Mouse (Mus musculus): ENCODE measurements around the gene Sptb. TPM values are rescaled to one million over a fixed set of nuclear protein-coding genes. Genes with fewer than 3 reads are reported as not detected.
A peak's percentile ranks its signal among the peaks of the same experiment; 100 is the strongest.

Sptb gene
- total RNA-seq, 2 experiments from 2014 or later: 121 to 125 TPM

GRCm38 (mm10) chr12:76541879-76542278, 168.5 kb downstream of the Sptb start:
- no peak for DNase-seq

DNA sequence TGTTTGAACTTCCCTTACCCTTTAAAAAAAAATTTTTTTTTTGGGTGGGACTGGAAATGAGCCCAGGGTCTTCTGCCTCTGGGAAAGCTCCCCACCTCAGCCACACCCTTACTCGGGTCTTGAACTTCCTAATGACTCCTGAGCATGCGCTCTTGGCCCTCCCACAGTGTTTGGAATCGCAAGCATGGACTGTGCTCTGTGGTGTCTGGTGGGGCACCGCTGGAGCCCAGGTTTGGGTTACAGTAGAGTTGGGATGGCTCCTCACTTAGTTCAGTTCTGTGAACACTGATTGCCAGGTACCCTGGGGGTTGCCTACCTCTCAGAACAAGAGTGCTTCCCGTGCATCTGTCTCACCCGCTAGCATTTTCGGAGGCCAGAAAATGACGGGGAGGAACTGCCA, 168.9 kb downstream of the Sptb start:
- no peak for DNase-seq

DNA sequence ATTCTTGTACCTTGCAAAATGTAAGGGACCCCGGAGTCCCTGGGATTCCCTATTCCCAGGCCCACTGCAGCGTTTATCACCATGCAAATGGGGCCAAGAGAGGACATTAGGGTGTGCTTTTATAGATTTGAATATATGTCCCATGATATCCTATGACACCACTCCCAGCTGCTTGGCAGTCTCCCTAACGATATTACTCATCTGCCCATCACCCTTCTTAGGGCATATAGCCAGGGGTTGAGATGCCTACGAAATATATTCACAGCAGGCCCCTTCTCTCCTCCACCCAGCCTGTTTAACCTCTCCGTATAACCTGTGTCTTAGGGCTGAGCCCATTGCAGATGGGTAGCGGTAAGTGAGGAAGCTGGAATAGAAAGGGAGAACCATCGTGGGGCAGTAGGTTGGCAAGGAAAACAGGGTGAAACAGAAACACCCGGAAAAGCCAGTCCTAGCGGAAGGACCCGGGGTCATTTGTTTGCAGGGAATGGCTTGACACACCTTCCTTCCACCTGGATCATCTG, 169.6 kb downstream of the Sptb start:
- DNase-seq: no peak

DNA sequence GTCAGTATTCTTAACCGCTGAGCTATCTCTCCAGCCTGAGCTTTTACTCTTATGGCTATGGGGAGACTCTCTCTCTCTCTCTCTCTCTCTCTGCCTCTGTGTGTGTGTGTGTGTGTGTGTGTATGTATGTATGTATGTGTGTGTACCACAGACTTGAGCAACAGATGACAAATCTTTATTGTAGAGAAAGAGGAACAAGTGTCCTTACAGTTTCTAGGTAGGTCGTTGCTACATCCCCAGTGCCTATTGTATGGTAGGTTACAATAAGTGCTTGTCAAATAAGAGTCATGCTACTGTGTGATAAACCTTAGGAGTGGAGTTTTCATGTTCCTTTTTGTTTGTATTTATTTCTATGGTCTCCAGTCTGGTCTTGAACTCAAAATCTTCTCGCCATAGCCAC, 170.2 kb downstream of the Sptb start:
- no peak for DNase-seq

- peak; percentile 77 for DNase-seq
These were observed 172.9 kb downstream of the Sptb start for GRCm38 (mm10) chr12:76537434-76537833.

DNA sequence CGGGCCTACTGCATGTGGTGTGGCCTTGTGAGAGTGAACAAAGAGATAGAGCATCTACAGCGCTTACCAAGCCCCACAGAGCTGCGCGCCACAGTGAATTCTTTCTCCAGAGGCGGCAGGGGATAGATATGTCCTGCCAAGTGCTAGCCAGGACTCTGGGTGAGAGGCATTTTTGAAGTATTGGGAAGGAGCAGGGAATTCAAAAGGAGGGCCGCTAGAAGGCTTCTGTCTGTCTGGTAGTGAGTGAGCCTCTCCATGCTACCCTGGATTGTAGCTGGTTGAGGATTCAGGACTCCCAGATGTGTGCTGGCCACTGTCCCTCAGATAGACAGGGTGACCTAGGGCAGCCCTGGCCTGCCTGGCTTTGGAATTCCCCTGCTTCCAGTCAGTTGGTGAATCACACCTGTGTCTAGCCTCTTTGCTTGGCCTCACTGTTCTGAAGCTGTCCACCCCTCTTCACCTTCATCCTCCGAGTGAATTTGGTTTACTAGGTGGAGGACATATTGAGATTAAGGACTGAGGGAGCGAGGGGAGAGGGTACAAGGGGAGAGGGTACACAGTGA, 173.7 kb downstream of the Sptb start:
- DNase-seq: no peak

DNA sequence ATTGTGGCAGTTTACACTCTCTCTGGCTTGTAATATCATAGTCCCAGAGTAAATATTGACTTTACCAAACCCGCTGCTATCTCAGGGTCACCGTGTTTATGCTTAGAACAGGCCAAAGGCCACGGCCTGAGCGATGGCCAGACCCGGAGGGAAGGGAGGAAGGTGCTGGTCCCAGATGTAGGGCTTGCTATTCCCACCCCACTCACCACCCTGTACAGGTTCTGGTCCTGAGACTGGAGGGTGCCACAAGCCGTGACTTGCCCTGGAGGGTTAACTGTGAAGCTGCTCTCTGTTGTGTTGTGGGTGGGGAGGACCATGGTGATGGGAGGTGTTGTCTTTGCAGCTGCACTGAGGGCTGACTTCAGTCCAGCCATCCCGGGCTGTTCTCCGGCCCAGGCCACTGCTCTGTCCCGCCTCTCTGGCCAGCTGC, 174.9 kb downstream of the Sptb start:
- DNase-seq: peak; percentile 65

GRCm38 (mm10) chr12:76534641-76535283, 175.6 kb downstream of the Sptb start:
- no peak for DNase-seq

- no peak for DNase-seq
These were observed 176.1 kb downstream of the Sptb start for GRCm38 (mm10) chr12:76534233-76534632.

DNA sequence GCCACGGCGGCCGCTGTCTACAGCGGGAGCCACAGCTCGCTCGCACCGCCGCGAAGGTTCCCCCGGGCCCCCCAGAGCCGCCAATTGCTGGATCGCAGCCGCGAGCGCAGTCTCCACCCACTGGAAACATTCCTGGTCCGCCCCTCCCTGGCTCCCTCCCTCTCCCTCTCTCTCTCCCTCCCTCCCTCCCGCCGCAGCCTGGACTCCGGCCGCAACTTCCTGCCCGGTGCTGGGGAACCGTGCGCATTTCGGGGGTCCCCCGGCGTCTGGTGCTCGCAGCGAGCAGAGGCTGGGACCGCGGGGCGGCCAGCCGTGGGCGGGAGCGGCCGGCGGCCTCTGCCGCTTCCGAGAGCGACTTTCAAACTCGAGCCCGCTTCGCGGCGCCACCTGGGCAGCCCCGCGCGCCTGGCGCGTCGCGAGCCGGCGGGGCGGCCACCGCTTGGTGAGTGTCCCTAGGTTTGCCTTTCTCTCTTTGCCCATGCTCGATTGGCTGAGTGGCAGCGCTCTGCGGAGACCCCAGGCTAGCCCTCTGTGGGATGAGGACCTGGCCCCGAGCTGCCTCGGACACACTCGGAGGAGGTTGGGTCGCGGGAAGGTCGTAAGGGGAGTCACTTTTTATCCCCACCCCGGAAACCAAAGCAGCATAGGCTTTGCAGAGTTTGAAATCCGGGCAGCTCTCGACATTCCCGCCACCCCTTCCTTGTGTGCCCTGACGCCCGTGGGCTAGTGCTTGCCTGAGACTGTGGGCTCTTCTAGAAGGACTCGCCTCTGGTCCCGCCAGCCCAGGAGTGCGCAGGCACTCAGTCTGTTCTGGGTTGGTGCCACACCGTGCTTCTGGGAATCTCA, 176.7 kb downstream of the Sptb start:
- DNase-seq: peak; percentile 77

DNA sequence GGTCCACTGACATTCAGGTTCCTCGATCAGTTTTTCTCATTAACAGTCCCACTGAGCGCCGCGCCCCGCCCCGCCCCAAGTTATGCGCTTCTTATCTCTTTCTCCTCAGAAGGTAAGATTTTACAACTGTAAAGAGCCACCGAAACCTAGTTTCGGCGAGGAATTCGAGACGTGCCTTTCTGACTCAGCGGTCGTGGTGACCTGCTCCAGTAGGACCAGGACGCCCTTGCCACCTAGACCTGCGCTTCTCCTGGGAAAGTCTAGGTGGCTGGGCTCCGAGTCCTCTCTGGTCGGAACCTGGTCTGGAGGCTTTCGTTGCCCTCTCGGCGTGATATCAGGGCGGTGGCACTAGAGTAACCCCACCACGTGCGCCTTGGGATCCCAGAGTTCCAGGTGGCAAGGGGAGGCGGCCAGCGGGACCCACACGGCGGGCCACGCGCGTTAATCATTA, 177.4 kb downstream of the Sptb start:
- DNase-seq: no peak

DNA sequence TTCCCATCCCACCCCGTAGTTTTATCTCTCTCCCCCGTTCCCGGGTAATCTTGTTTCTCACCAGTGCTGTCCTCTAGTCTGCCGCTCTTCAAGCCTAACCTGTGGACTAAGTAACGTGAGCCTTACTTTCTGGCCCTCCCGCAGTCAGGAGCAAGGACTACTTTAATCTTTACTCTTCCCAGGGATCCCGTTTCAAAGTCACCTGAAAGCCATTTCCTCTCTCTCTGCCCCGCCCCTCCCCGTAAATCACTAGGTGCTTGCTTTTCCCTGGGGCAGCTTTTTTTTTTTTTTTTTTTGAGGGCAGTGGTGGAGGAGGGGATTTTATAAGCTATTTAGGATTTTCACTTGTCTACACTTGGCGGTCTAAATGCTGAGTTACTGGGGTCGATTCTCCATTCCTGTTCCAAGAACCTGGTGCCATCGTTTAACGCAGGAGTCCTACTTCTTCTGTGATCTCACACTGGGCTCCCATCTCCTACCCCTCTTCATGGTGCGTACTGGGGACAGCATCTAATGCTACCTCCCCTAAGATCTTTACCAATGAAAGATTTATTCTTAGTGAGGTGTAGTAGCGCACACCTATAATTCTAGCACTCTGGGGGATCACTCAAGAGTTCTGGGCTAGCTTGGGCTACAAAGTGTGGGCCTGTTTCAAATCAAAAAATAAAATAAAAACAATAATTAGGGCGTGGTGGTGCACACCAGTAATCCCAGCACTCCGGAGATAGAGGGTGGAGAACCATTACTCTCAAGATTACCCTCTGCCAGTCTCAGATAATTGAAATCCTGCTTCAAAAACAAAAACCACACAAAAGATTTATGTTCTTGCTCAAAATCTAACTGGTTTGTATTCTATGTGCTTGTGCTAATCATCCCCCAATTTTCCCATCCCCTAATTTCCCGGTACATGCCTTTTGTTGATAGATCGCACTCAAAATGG, 178.1 kb downstream of the Sptb start:
- DNase-seq: no peak

DNA sequence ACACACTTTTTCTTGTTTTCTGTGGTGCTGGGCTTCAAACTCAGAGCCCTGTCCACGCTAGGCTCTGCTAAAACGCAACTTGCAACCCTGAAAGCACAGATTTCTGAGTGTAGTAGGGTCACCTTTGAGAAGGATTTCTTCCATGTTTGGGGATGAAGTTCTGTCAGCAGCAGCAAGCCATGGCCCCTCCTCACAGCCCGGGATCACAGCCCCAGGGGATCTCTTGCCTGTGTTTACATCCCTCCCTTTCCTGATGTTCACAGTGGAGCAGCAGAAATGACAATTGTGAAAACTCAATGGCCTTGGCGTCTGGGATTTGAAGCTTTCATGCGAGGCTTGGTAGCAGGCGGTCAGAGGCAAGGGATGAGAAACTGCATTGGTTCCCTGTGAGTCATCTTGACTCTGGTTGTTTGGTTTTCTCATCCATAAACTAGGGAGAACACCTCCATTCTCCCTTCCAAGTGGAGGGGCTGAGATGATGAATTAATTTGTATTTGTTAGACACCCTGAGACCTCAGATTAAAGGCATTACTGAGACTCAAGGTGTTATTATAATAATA, 179.7 kb downstream of the Sptb start, which contains the start of gene Plekhg3:
Gene Plekhg3 (plus strand): TSS at position 312 of the 560 bp plus-strand sequence.
- DNase-seq: no peak

Small RNAs within 50 kb of the gene (microRNA-seq; reads per million reads assigned to microRNA genes)
- 0 reads per million in 2 experiments for gene Mir5135 (ENCODE audit: borderline replicate concordance in 2 of 2)

Other genes with a start within 250 kb of the Sptb start
- gene Plekhg3, start 179.7 kb downstream of the Sptb start, total RNA-seq (2021): 1 to 10 TPM; 6.1 to 7.6 TPM
- 10 to 100 TPM; 60.1 to 65.8 TPM for gene Churc1, start 55.0 kb upstream of the Sptb start, total RNA-seq (2021)
- 10 to 100 TPM; 11.3 to 13.2 TPM for gene Fntb, start 55.0 kb upstream of the Sptb start, total RNA-seq (2021)
- gene Gpx2, start 85.0 kb upstream of the Sptb start, total RNA-seq (2021): not detected
- 1 to 10 TPM; 5.2 to 7.6 TPM for gene Rab15, start 112.4 kb upstream of the Sptb start, total RNA-seq (2021)

Data from gastrocnemius, postnatal 25 days (tissue).